Mouse (Mus musculus) hindbrain, embryonic 13.5 days (tissue): ENCODE measurements around the gene Gm49366. TPM values are rescaled to one million over a fixed set of nuclear protein-coding genes. Genes with fewer than 3 reads are reported as not detected.
"Not testable (repeated sequence)": the region's sequence is repeated elsewhere in the genome, so short reads cannot be mapped to it uniquely, and the experiment has no call there.

Experiments used
- ATAC-seq: fragments of 200-750 bp; cut with Nextera tagmentation; 2 replicates; pipeline ENCODE4 v1.8.0; 2017; ENCODE audit warnings: moderate TSS enrichment; ENCODE audit not compliant: low FRiP score
- H3K27ac ChIP-seq: fragments of 300-500 bp; sonication (generic); 2 replicates; pipeline ENCODE4 v1.5.1; 2015; ENCODE audit warnings: inconsistent platforms, mild to moderate bottlenecking, moderate library complexity
- H3K27me3 ChIP-seq: fragments of 300-500 bp; sonication (generic); 2 replicates; pipeline ENCODE4 v1.6.1; 2015; ENCODE audit warnings: mild to moderate bottlenecking, inconsistent platforms
- H3K36me3 ChIP-seq: fragments of 300-500 bp; sonication (generic); 2 replicates; pipeline ENCODE4 v1.6.1; 2015; ENCODE audit warnings: mild to moderate bottlenecking, inconsistent platforms
- H3K4me1 ChIP-seq: fragments of 300-500 bp; sonication (generic); replicated peaks from 2 replicates; pipeline ENCODE4 v1.6.1; 2015; ENCODE audit warnings: inconsistent platforms
- H3K4me2 ChIP-seq: fragments of 300-500 bp; sonication (generic); 2 replicates; pipeline ENCODE4 v1.6.1; 2015; ENCODE audit warnings: inconsistent platforms, mild to moderate bottlenecking, moderate library complexity
- H3K4me3 ChIP-seq: fragments of 300-500 bp; sonication (generic); 2 replicates; pipeline ENCODE4 v1.5.1; 2015; ENCODE audit warnings: mild to moderate bottlenecking, inconsistent platforms
- H3K9ac ChIP-seq: fragments of 300-500 bp; sonication (generic); 2 replicates; pipeline ENCODE4 v1.6.1; 2015; ENCODE audit warnings: mild to moderate bottlenecking, inconsistent platforms
- H3K9me3 ChIP-seq: fragments of 300-500 bp; sonication (generic); 2 replicates; pipeline ENCODE4 v1.6.1; 2016; ENCODE audit warnings: inconsistent platforms
- WGBS: fragments of 180-500 bp; shearing (Covaris S2); methylation state at CpG from one replicate; pipeline ENCODE4 v1.1.7; 2015; 5-methylcytosine and 5-hydroxymethylcytosine counted together
- polyA plus RNA-seq: library from polyadenylated mRNA; unstranded; fragments of >200 nt; fragmentation: Nextera tagmentation; extraction: Ambion mirVana; gene quantifications from 2 replicates; pipeline ENCODE4 v1.2.1, GENCODE M21; 2015

The Gm49366 gene
- polyA plus RNA-seq, 1 experiment from 2014 or later: not detected

- Histone ChIP-seq H3K4me3 (no peak overlapping the region), H3K27ac (no peak overlapping the region), H3K4me1 (peaks cover 2% of the 10 kb centered on the region; the same call in 1 of the 2 replicates), H3K9ac (no peak overlapping the region), H3K9me3 (no peaks in the 10 kb centered on the region), H3K36me3 (no peaks in the 10 kb centered on the region), H3K4me2 (no peak overlapping the region), H3K27me3 (peaks cover 26% of the 10 kb centered on the region)
- WGBS: 77% methylated on average over 8 of the region's 8 CpGs
- ATAC-seq: no peak
Observed at GRCm38 (mm10) chr12:84064621-84065020, 25.9 kb downstream of the Gm49366 start.

- H3K4me1 ChIP-seq: peaks cover 5% of the 10 kb centered on the region
- H3K9me3 ChIP-seq: no peaks in the 10 kb centered on the region
- ATAC-seq: no peak
- no peaks in the 10 kb centered on the region for H3K36me3 ChIP-seq
- no peak overlapping the region for H3K4me3 ChIP-seq
- H3K27me3 ChIP-seq: peaks cover 43% of the 10 kb centered on the region
- WGBS: 91% methylated on average over 4 of the region's 4 CpGs
- H3K9ac ChIP-seq: no peak overlapping the region
- no peak overlapping the region for H3K4me2 ChIP-seq
- no peak overlapping the region for H3K27ac ChIP-seq
Observed at GRCm38 (mm10) chr12:84067752-84068151, 29.0 kb downstream of the Gm49366 start.

- ATAC-seq: no peak
- Histone ChIP-seq H3K36me3 (no peaks in the 10 kb centered on the region), H3K4me2 (no peak overlapping the region), H3K9me3 (no peaks in the 10 kb centered on the region), H3K27ac (no peak overlapping the region), H3K4me1 (peaks cover 5% of the 10 kb centered on the region), H3K4me3 (no peak overlapping the region), H3K9ac (no peak overlapping the region), H3K27me3 (peaks cover 43% of the 10 kb centered on the region)
- 61% methylated on average over 8 of the region's 8 CpGs for WGBS
Observed at GRCm38 (mm10) chr12:84068296-84068695, 29.6 kb downstream of the Gm49366 start.

- Histone ChIP-seq H3K27me3 (peaks cover 43% of the 10 kb centered on the region), H3K36me3 (no peaks in the 10 kb centered on the region), H3K4me2 (peak within 1 kb of the TSS; percentile 60), H3K4me3 (peak within 1 kb of the TSS; percentile 43), H3K9ac (peak within 1 kb of the TSS; percentile 63), H3K27ac (no peak within 1 kb of the TSS), H3K9me3 (no peaks in the 10 kb centered on the region), H3K4me1 (peaks cover 5% of the 10 kb centered on the region)
- no peak for ATAC-seq
- WGBS: 62% methylated on average over 9 of the region's 9 CpGs
Observed at GRCm38 (mm10) chr12:84068986-84069385, 30.3 kb downstream of the Gm49366 start, which contains the start of gene Acot5. TSS of gene Acot5 (plus strand) at chr12:84069325.

- 1% methylated on average over 45 of the region's 52 CpGs for WGBS
Observed at GRCm38 (mm10) chr12:84069582-84069981, 30.8 kb downstream of the Gm49366 start.

GRCm38 (mm10) chr12:84071696-84072095, 33.0 kb downstream of the Gm49366 start:
- no peak for ATAC-seq
- peaks cover 43% of the 10 kb centered on the region for H3K27me3 ChIP-seq
- H3K4me2 ChIP-seq: no peak overlapping the region
- no peak overlapping the region for H3K9ac ChIP-seq
- no peak overlapping the region for H3K27ac ChIP-seq
- H3K9me3 ChIP-seq: no peaks in the 10 kb centered on the region
- H3K4me3 ChIP-seq: no peak overlapping the region
- H3K4me1 ChIP-seq: peaks cover 5% of the 10 kb centered on the region
- H3K36me3 ChIP-seq: no peaks in the 10 kb centered on the region
- 95% methylated on average over 2 of the region's 2 CpGs for WGBS

More at GRCm38 (mm10) chr12:84069582-84069981, 30.8 kb downstream of the Gm49366 start:
- H3K4me2 ChIP-seq: peak overlapping the region; percentile 60
- H3K27me3 ChIP-seq: peaks cover 43% of the 10 kb centered on the region
- not testable (repeated sequence) for ATAC-seq, H3K9me3 ChIP-seq, H3K36me3 ChIP-seq, H3K27ac ChIP-seq, H3K4me1 ChIP-seq
- peak overlapping the region; percentile 63 for H3K9ac ChIP-seq
- H3K4me3 ChIP-seq: peak overlapping the region; percentile 43

GRCm38 (mm10) chr12:84077371-84077990, 38.7 kb downstream of the Gm49366 start:
- no peak overlapping the region for H3K4me3 ChIP-seq
- no peak for ATAC-seq

GRCm38 (mm10) chr12:84083842-84084241, 45.1 kb downstream of the Gm49366 start:
- Histone ChIP-seq H3K36me3 (no peaks in the 10 kb centered on the region), H3K27me3 (no peaks in the 10 kb centered on the region), H3K9me3 (0 out of 2 replicates have a peak, but pooled peaks cover 3% of the 10 kb centered on the region), H3K27ac (no peak overlapping the region), H3K9ac (no peak overlapping the region), H3K4me3 (no peak overlapping the region), H3K4me2 (no peak overlapping the region), H3K4me1 (no peaks in the 10 kb centered on the region)
- WGBS: 87% methylated on average over 2 of the region's 2 CpGs
- no peak for ATAC-seq

More at GRCm38 (mm10) chr12:84077371-84077990, 38.7 kb downstream of the Gm49366 start:
- 88% methylated on average over 4 of the region's 4 CpGs for WGBS
- Histone ChIP-seq H3K36me3 (no peaks in the 10 kb centered on the region), H3K27me3 (peaks cover 4% of the 10 kb centered on the region; the same call in 1 of the 2 replicates), H3K4me2 (no peak overlapping the region), H3K9ac (no peak overlapping the region), H3K27ac (no peak overlapping the region), H3K9me3 (no peaks in the 10 kb centered on the region), H3K4me1 (no peaks in the 10 kb centered on the region)

GRCm38 (mm10) chr12:84084581-84084980, 45.8 kb downstream of the Gm49366 start:
- no peak for ATAC-seq
- H3K4me1 ChIP-seq: no peaks in the 10 kb centered on the region
- 0 out of 2 replicates have a peak, but pooled peaks cover 3% of the 10 kb centered on the region for H3K9me3 ChIP-seq
- WGBS: 95% methylated on average over 4 of the region's 4 CpGs
- H3K9ac ChIP-seq: no peak overlapping the region
- H3K27me3 ChIP-seq: no peaks in the 10 kb centered on the region
- H3K36me3 ChIP-seq: no peaks in the 10 kb centered on the region
- H3K4me3 ChIP-seq: no peak overlapping the region
- no peak overlapping the region for H3K27ac ChIP-seq
- no peak overlapping the region for H3K4me2 ChIP-seq

GRCm38 (mm10) chr12:84094666-84095065, 55.9 kb downstream of the Gm49366 start:
- H3K27ac ChIP-seq, H3K36me3 ChIP-seq, H3K9ac ChIP-seq, H3K27me3 ChIP-seq, H3K4me2 ChIP-seq, ATAC-seq, H3K4me3 ChIP-seq, H3K4me1 ChIP-seq: not testable (repeated sequence)
- 94% methylated on average over 5 of the region's 5 CpGs for WGBS
- H3K9me3 ChIP-seq: peaks cover 14% of the 10 kb centered on the region; the same call in 1 of the 2 replicates

GRCm38 (mm10) chr12:84099605-84100004, 60.9 kb downstream of the Gm49366 start:
- Histone ChIP-seq H3K9me3 (0 out of 2 replicates have a peak, but pooled peaks cover 3% of the 10 kb centered on the region), H3K4me3 (no peak overlapping the region), H3K9ac (no peak overlapping the region), H3K27me3 (0 out of 2 replicates have a peak, but pooled peaks cover 3% of the 10 kb centered on the region), H3K36me3 (no peaks in the 10 kb centered on the region), H3K4me1 (no peaks in the 10 kb centered on the region), H3K27ac (no peak overlapping the region), H3K4me2 (no peak overlapping the region)
- no peak for ATAC-seq
- 96% methylated on average over 2 of the region's 2 CpGs for WGBS

GRCm38 (mm10) chr12:84100071-84100470, 61.3 kb downstream of the Gm49366 start:
- Histone ChIP-seq H3K4me3 (0 out of 2 replicates have a peak overlapping the region, but pooled peaks have one; percentile 54), H3K4me2 (peak overlapping the region; percentile 71), H3K9me3 (0 out of 2 replicates have a peak, but pooled peaks cover 3% of the 10 kb centered on the region), H3K9ac (no peak overlapping the region), H3K27me3 (0 out of 2 replicates have a peak, but pooled peaks cover 3% of the 10 kb centered on the region), H3K4me1 (no peaks in the 10 kb centered on the region), H3K36me3 (no peaks in the 10 kb centered on the region), H3K27ac (no peak overlapping the region)
- ATAC-seq: no peak
- 25% methylated on average over 1 of the region's 1 CpGs for WGBS
